Mouse (Mus musculus) layer of hippocampus, postnatal 25 days (tissue): ENCODE results near the gene Tnni3. TPM values are rescaled to one million over a fixed set of nuclear protein-coding genes. Genes with fewer than 3 reads are reported as not detected.

Experiments
- total RNA-seq, 2 experiments: library from RNA; stranded (reverse); gene quantifications; 2 replicates each; pipeline ENCODE4 v1.2.3; 2021

Tnni3 gene
- total RNA-seq, 2 experiments from 2014 or later: 0.44 TPM; not detected in 1

Other genes starting within 250 kb of the Tnni3 start
- not detected for gene Ncr1, start 186.5 kb downstream of the Tnni3 start, total RNA-seq
- not detected for gene Gp6, start 126.5 kb downstream of the Tnni3 start, total RNA-seq
- gene Rdh13, start 78.6 kb downstream of the Tnni3 start, total RNA-seq: 10 to 100 TPM; 23.3 to 27.8 TPM
- 1 to 10 TPM; 5.3 to 5.7 TPM for gene Eps8l1, start 63.6 kb downstream of the Tnni3 start, total RNA-seq
- 100 to 1,000 TPM; 128 to 167 TPM for gene Ppp1r12c, start 22.5 kb downstream of the Tnni3 start, total RNA-seq
- 1 to 10 TPM; 1.5 to 1.9 TPM for gene Tnnt1, start 7.8 kb downstream of the Tnni3 start, total RNA-seq
- gene Dnaaf3, start 8.2 kb upstream of the Tnni3 start, total RNA-seq: under 1 TPM; 0.34 to 0.38 TPM
- gene Syt5, start 23.3 kb upstream of the Tnni3 start, total RNA-seq: 100 to 1,000 TPM; 213 to 232 TPM
- gene Ptprh, start 79.8 kb upstream of the Tnni3 start, total RNA-seq: under 1 TPM; 0.27 to 0.42 TPM
- gene Tmem86b, start 107.2 kb upstream of the Tnni3 start, total RNA-seq: 10 to 100 TPM; 12.5 to 17.3 TPM
- 100 to 1,000 TPM; 126 to 135 TPM for gene Ppp6r1, start 134.8 kb upstream of the Tnni3 start, total RNA-seq
- 10 to 100 TPM; 89.0 to 91.9 TPM for gene Hspbp1, start 160.8 kb upstream of the Tnni3 start, total RNA-seq
- gene Brsk1, start 166.4 kb upstream of the Tnni3 start, total RNA-seq: 100 to 1,000 TPM; 330 to 348 TPM
- gene Tmem150b, start 201.0 kb upstream of the Tnni3 start, total RNA-seq: not detected
- 10 to 100 TPM; 23.5 to 34.3 TPM for gene Kmt5c, start 215.9 kb upstream of the Tnni3 start, total RNA-seq
- 1 to 10 TPM; 5.2 to 6.1 TPM for gene Cox6b2, start 228.9 kb upstream of the Tnni3 start, total RNA-seq
- not detected for gene Fam71e2, start 247.1 kb upstream of the Tnni3 start, total RNA-seq